In genomic region chr12:39957931-39958671, GRCm38 (mm10) we compare ENCODE assay signal across 9 mouse cellular contexts.
DNase-seq lines count a peak whose midpoint lies in the region; ATAC-seq and TF ChIP-seq lines count a peak whose summit lies in the region.
"Had no signal": no experiment of that assay in that cellular context is flagged by ENCODE, and none has a peak within 500 bp of the region (broad histone marks: within the 10 kb centered on the region; RNA-seq: fewer than 3 reads in every experiment).

No protein-coding gene starts in this region.

- no peak for TF ChIP-seq CTCF in lung, embryonic 14.5 days (IDR thresholded peaks at IDR 0.05; ENCODE audit: low read depth)
- no peak for TF ChIP-seq CTCF in lung, postnatal 0 days (IDR thresholded peaks at IDR 0.05)

- no peak overlapping the region for H3K27ac ChIP-seq in lung, embryonic 14.5 days (ENCODE audit: low read depth)
- H3K27ac ChIP-seq in lung, postnatal 0 days (ENCODE audit: low read length): no peak overlapping the region
- no peak overlapping the region for H3K27ac ChIP-seq in kidney, embryonic 14.5 days (ENCODE audit: low read depth, low read length)
- H3K27ac ChIP-seq in midbrain, embryonic 16.5 days (ENCODE audit: low read length): no peak overlapping the region
- H3K27ac ChIP-seq: macrophage had no signal

- H3K27me3 ChIP-seq in lung, embryonic 14.5 days (ENCODE audit: insufficient read depth, low read length): no peaks in the 10 kb centered on the region
- H3K27me3 ChIP-seq in lung, postnatal 0 days (replicated peaks; ENCODE audit: insufficient read depth, low read length): no peaks in the 10 kb centered on the region
- no peaks in the 10 kb centered on the region for H3K27me3 ChIP-seq in kidney, embryonic 14.5 days (ENCODE audit: control insufficient read depth, insufficient read depth, low read length)
- no peaks in the 10 kb centered on the region for H3K27me3 ChIP-seq in midbrain, embryonic 16.5 days (ENCODE audit: control insufficient read depth, insufficient read depth, low read depth, low read length)

- 53% methylated on average over 8 of the region's 8 CpGs for WGBS in lung, embryonic 14.5 days
- WGBS in lung, postnatal 0 days: 46% methylated on average over 8 of the region's 8 CpGs
- WGBS in kidney, embryonic 14.5 days: 66% methylated on average over 8 of the region's 8 CpGs
- WGBS in midbrain, embryonic 16.5 days: 49% methylated on average over 8 of the region's 8 CpGs

- peak; percentile 24 to 67 for DNase-seq in adrenal gland, adult (ENCODE audit: inconsistent age in 2 of 2, low spot score in 1 of 2)
- no peak for DNase-seq in adrenal gland, postnatal 4 days (ENCODE audit: low spot score in 2 of 2)
- peak; percentile 56 for DNase-seq in lung, embryonic 14.5 days
- DNase-seq in lung, postnatal 0 days (ENCODE audit: low spot score): no peak
- no peak for DNase-seq in spleen, adult 12 weeks (ENCODE audit: low spot score)

- no peak overlapping the region for H3K4me2 ChIP-seq in lung, embryonic 14.5 days
- H3K4me2 ChIP-seq in lung, postnatal 0 days (replicated peaks; ENCODE audit: low read depth, low read length): no peak overlapping the region
- no peak overlapping the region for H3K4me2 ChIP-seq in kidney, embryonic 14.5 days (replicated peaks; ENCODE audit: low read depth, low read length)
- no peak overlapping the region for H3K4me2 ChIP-seq in midbrain, embryonic 16.5 days (ENCODE audit: low read length)

- H3K4me3 ChIP-seq in lung, embryonic 14.5 days (ENCODE audit: low read depth, low read length): no peak overlapping the region
- H3K4me3 ChIP-seq in lung, postnatal 0 days (ENCODE audit: low read depth, low read length): no peak overlapping the region
- no peak overlapping the region for H3K4me3 ChIP-seq in kidney, embryonic 14.5 days (ENCODE audit: low read length)
- H3K4me3 ChIP-seq in midbrain, embryonic 16.5 days (ENCODE audit: low read depth, low read length): no peak overlapping the region

- H3K9me3 ChIP-seq in lung, embryonic 14.5 days (ENCODE audit: low read depth, low read length): no peaks in the 10 kb centered on the region
- H3K9me3 ChIP-seq in lung, postnatal 0 days (ENCODE audit: low read length): no peaks in the 10 kb centered on the region
- H3K9me3 ChIP-seq in kidney, embryonic 14.5 days (ENCODE audit: control insufficient read depth, low read length): no peaks in the 10 kb centered on the region
- H3K9me3 ChIP-seq in midbrain, embryonic 16.5 days (replicated peaks; ENCODE audit: control insufficient read depth, low read length, poor library complexity, severe bottlenecking): no peaks in the 10 kb centered on the region

- TF ChIP-seq EP300 in lung, postnatal 0 days (IDR thresholded peaks at IDR 0.05): no peak

- peak; percentile 41; the same call in 1 of the 2 replicates for ATAC-seq in lung, embryonic 14.5 days (ENCODE audit: insufficient read depth)
- no peak for ATAC-seq in lung, postnatal 0 days
- ATAC-seq in kidney, embryonic 14.5 days (ENCODE audit: low FRiP score, low TSS enrichment): peak; percentile 64; the same call in 1 of the 2 replicates
- ATAC-seq in midbrain, embryonic 16.5 days: peak; percentile 73
- ATAC-seq in inflammation-experienced regulatory T-cells, adult 6 months: no peak

- H3K36me3 ChIP-seq in lung, embryonic 14.5 days (ENCODE audit: insufficient read depth): no peaks in the 10 kb centered on the region
- no peaks in the 10 kb centered on the region for H3K36me3 ChIP-seq in lung, postnatal 0 days (ENCODE audit: insufficient read depth, low read length)
- H3K36me3 ChIP-seq in kidney, embryonic 14.5 days (ENCODE audit: control insufficient read depth, insufficient read depth, low read length): no peaks in the 10 kb centered on the region
- H3K36me3 ChIP-seq in midbrain, embryonic 16.5 days (ENCODE audit: control insufficient read depth, insufficient read depth, low read length): no peaks in the 10 kb centered on the region

- H3K9ac ChIP-seq in lung, embryonic 14.5 days: no peak overlapping the region
- no peak overlapping the region for H3K9ac ChIP-seq in lung, postnatal 0 days (replicated peaks; ENCODE audit: low read depth)
- H3K9ac ChIP-seq in kidney, embryonic 14.5 days (ENCODE audit: low read depth, low read length): no peak overlapping the region
- H3K9ac ChIP-seq in midbrain, embryonic 16.5 days (ENCODE audit: low read depth, low read length): no peak overlapping the region

- H3K4me1 ChIP-seq in lung, embryonic 14.5 days (ENCODE audit: insufficient read depth): peaks cover 4% of the 10 kb centered on the region; the same call in 1 of the 2 replicates
- H3K4me1 ChIP-seq in lung, postnatal 0 days (ENCODE audit: insufficient read depth, low read depth, low read length): no peaks in the 10 kb centered on the region
- H3K4me1 ChIP-seq in kidney, embryonic 14.5 days (ENCODE audit: control insufficient read depth, insufficient read depth, low read length): no peaks in the 10 kb centered on the region
- peaks cover 6% of the 10 kb centered on the region; the same call in 1 of the 2 replicates for H3K4me1 ChIP-seq in midbrain, embryonic 16.5 days (ENCODE audit: control insufficient read depth, insufficient read depth, low read length)

Comparison
In these comparisons a context has a peak if more than half of its experiments do, and no peak if none do; other contexts are left out.
1. DNase-seq: peak in adrenal gland, adult (2 of 2) and lung, embryonic 14.5 days (single experiment); none in adrenal gland, postnatal 4 days (0 of 2), lung, postnatal 0 days (single experiment) and spleen, adult 12 weeks (single experiment).
2. ATAC-seq: peak in lung, embryonic 14.5 days (single experiment), kidney, embryonic 14.5 days (single experiment) and midbrain, embryonic 16.5 days (single experiment); none in lung, postnatal 0 days (single experiment) and inflammation-experienced regulatory T-cells, adult 6 months (single experiment).